Mouse (Mus musculus) embryonic stem cell, embryonic (primary cell): ENCODE data around the gene Pspn.

Experiments
- CTCF ChIA-PET, 4 experiments: fragments of 300-600 bp in 2 of 4; fragments of 350-600 bp in 2 of 4; sonication (Branson Sonifier 250); formaldehyde crosslinking; loops; one replicate each; lab custom pipeline; 2022; ENCODE audit warnings: inconsistent platforms in 2 of 4; lab: Charles Lee
- POLR2A ChIA-PET, 4 experiments: fragments of 300-600 bp in 2 of 4; fragments of 350-600 bp in 2 of 4; sonication (Branson Sonifier 250); formaldehyde crosslinking; loops; one replicate each; lab custom pipeline; 2022; ENCODE audit warnings: antibody characterized with exemption in 4 of 4, inconsistent platforms in 1 of 4; lab: Charles Lee

Pspn gene

DNA sequence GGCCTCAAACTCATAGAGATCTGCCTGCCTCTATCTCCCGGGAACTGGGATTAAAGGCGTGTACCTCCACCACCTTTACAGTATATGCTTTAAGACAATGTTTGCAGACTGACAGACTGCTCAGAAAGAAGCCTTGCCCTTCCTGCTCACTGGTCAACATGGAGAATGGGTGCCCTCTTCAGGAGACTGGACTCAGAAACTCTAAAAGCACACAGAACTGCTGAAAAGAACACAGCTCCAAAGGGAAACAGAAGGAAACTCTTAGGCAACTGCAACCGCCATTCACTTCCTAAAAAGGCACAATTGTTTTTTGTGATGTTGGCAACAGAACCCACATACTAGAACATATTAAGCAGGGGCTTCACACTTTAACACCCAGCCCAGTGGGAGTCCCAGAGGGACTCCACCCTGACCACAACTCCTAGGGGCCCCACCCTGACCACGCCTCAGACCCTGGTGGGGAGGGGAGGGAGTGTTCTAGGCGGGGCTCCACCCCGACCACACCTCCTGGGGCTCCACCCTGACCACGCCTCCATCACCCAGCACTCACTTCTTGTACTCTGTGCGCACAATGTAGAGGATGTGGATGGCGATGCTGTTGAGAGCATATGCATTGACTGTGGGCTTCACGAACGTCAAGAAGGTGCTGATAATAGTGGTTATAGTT, 41.9 kb downstream of the Pspn start:
- CTCF ChIA-PET: interaction anchor here in 1 of 4 experiments (0.7 kb wide), 1 partner anchor 180 kb away, joined by 3 read pairs; no protein-coding TSS in a partner anchor
- POLR2A ChIA-PET: no interaction called here

DNA sequence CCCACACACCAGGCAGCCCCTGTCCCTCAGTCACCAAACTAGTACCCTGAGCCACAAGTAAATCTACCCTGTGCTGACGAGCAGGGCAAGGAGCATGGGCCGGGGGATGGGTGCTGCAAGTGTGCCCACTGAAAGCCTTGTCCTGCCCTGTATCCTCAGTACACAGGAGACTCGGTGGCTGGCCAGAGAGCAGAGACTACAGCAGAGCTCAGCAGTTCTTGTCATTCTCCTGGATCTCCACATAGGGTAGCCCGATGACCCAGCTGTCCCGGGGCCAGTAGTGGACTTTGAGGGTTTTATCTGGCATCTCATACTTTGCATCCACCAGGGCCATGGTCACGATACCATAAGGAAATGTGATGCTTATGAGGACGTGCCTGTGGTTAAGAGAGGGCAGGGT, 44.9 kb downstream of the Pspn start:
- CTCF ChIA-PET: interaction anchor here in 1 of 4 experiments (0.6 kb wide), 1 partner anchor 198 kb away, joined by 3 read pairs; no protein-coding TSS in a partner anchor
- POLR2A ChIA-PET: interaction anchor here in 1 of 4 experiments (1.2 kb wide), 1 partner anchor 193 kb away, joined by 3 read pairs; no protein-coding TSS in a partner anchor

DNA sequence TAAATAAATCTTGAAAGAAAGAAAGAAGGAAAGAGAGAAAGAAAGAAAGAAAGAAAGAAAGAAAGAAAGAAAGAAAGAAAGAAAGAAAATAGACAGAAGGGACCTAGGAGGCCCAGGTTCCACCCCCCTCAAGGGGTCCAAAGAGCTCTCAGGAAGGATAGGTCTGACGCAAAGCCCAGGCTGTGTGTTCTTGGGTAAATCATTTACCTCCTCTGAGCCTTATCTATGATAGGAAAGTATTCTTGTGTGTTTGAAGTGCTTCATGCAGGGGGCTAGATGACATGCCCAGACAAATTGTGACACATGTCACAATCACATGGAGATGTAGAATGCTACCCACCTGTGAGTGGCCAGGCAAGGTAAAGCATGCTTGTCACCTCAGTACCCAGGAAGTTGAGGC, 47.2 kb downstream of the Pspn start:
- ChIA-PET CTCF (interaction anchor here in 3 of 4 experiments (0.7 to 1.0 kb wide), 3 partner anchors 17 to 380 kb away, joined by 3 to 6 read pairs (median 3); partner anchors contain the start of gene Mllt1 (in 1 of the 3)), POLR2A (interaction anchor here in 2 of 4 experiments (1.0 to 1.4 kb wide), 8 partner anchors 9 to 188 kb away, joined by 3 to 4 read pairs (median 3); partner anchors contain the start of genes Dus3l (in 1 of the 2), Gm17949 (in 1 of the 2), Gtf2f1 (in 1 of the 2) and Khsrp (in 1 of the 2))

DNA sequence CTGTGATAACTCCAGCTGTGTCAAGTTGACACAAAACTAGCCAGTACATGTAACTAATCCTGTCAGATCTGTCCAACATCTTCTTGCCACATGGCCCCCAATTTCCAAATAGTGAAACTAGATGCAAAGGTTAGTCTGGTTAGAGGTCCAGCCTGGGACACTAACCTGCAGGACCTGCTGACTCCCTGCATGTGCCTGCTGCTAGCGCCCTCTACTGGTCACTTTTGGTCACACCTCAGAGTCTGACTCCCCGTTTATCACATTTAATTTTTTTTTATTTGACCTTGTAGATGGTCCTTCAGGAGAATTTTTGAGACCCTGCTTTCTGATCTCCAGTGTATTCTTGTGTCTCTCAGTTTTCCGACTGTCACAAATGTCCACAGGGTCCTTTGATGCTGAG, 48.9 kb downstream of the Pspn start:
- ChIA-PET CTCF (interaction anchor here (0.6 to 1.8 kb wide), 11 partner anchors 8 to 251 kb away, joined by 3 to 9 read pairs (median 3); partner anchors contain the start of gene Mllt1 (in 2 of the 4)), POLR2A (interaction anchor here in 1 of 4 experiments (0.6 kb wide), 1 partner anchor 13 kb away, joined by 3 read pairs; no protein-coding TSS in a partner anchor)
